Mouse (Mus musculus): ENCODE measurements around the gene Spata18.

DNA sequence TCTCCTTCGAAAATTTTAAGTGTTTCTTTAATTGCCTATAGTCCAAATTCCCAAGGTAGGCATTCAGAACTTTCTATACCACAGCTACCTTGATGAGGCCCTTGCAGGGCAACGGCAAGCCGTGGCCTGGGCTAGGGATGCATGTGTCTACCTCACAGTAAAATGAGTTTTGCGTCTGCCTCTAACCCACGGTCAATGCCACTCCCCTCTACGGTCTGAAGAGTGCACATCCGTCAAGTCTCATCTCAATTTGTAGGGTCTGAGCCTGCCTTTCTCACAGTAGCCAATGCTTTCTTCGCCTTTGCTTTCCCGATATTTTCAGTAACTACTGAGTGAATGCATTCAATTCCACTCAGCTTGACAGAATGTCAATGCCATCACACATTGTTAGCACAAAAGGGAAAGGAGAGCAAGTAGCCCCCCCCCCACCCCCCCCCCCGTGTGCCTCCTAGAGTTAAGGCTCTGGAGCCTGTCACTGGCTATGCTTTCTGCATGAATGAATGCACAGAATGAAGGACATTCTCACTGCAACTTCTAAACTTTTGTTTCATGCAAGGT is 20.1 kb upstream of the Spata18 start:
- TF ChIP-seq CTCF (conservative IDR thresholded peaks at IDR 0.05; ENCODE audit: insufficient read depth, insufficient read length, low read depth, low read length) (no peak), POLR2A (IDR thresholded peaks at IDR 0.05; ENCODE audit: low read depth, low read length) (no peak)
